Mouse (Mus musculus): ENCODE measurements around the gene Cdk5rap2. TPM values are rescaled to one million over a fixed set of nuclear protein-coding genes. Genes with fewer than 3 reads are reported as not detected.

Gene Cdk5rap2
- polyA plus RNA-seq, 3 experiments from 2014 or later: 7.8 to 29.6 (median 11.4) TPM

DNA sequence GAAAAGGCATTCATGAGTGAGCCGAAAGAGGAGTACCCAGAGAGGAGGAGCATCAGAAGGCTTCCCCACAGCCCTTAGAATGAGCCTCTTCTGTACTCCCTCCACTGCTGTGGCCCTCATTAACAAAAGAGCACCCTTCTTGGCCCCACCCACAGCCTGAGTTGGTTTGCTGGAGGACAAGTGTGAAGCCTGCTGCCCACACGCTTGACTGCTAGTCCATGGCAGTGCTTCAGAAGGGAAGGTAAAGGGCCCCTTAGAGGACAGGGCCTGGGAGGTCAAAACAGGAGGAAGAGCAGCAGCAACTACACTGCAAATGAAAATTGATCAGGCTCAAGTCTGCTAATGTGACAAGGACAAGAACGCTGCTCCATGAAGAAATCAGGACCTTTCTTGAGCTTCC is 56.6 kb downstream of the Cdk5rap2 start:
- no peak for ATAC-seq

- no peak for ATAC-seq
Measured at GRCm38 (mm10) chr4:70335444-70336144, 74.6 kb downstream of the Cdk5rap2 start.

- no peak for ATAC-seq
Measured at GRCm38 (mm10) chr4:70334995-70335394, 75.2 kb downstream of the Cdk5rap2 start.

DNA sequence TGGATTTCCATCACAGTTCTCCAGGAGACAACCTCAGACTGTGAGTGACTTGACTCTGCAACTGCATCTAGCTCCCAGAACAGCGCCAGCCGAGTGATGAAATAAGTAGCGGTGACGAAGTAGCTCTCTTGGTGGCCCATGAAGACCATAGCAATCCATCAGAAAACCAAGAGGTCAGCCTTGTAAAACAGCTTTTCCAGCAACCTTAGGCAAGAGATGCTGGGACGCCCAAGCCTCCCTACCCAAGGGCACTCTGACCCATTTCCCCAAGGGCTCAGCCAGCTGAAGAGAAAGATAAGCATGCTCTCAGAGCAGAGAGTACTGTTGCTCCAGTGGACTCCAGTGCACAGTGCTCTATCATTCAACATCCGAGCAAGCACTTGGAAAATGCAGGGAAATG is 77.3 kb downstream of the Cdk5rap2 start:
- ATAC-seq: no peak

DNA sequence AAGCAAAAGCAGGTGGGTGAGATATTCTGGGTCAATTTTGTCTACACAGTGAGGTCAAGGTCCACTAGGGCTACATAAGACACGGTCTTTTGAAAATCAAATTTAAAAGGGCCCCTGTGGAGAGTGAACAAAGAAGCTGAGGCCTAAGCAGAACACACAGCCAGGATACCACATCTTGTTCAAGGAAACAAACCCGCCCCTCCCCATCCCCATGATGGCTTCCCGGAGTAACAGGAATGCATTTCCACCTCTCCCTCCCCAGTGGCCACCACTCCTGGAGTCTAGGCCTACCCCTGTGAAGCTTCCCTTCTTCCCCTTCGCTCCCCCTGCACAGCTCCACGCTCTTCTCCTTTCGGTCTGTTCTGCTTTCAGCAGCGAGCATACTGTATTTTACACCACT is 77.7 kb downstream of the Cdk5rap2 start:
- ATAC-seq: no peak

GRCm38 (mm10) chr4:70331181-70331580 is 79.1 kb downstream of the Cdk5rap2 start:
- ATAC-seq: no peak

- ATAC-seq: no peak
Measured at GRCm38 (mm10) chr4:70328033-70328432, 82.2 kb downstream of the Cdk5rap2 start.

DNA sequence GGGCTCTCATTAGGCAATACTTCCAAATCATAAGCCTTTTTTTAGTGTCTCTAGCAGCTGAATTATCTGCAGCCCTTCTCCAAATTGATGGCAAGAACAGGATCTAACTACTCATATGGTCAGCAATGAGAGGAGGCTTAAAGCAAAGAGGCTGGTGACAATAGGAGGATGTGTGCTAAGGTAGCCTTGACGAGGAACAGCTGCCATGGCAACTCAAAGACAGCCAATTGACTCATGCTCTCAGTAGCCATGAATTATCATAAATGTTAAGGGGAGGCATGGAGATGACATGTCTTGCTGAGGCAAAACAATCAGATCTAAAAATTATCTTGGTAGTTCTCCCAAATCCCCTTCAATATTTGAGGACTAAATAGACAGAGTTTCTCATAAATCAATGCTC is 82.8 kb downstream of the Cdk5rap2 start:
- ATAC-seq: no peak

- ATAC-seq: no peak
Measured at GRCm38 (mm10) chr4:70321586-70321985, 88.7 kb downstream of the Cdk5rap2 start.

- no peak for ATAC-seq
Measured at GRCm38 (mm10) chr4:70312170-70312569, 98.1 kb downstream of the Cdk5rap2 start.

DNA sequence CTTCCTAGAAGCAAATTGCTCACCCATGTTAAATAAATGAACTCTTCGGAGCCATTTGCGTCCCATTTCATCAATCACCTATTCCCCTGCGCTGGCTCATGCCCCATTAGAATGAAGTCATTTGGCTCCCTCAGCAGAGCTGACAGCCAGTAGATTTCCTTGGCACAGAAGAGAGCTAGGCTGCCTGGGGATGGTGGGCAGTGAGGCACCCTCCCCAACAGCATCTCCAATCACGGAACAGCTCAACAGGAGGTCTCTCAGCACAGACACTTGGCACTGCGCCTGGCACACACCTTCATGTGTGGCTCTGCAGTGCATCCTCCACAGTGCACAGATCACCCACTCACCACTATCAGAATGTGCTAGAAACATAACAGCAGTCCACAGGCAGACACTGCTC is 98.7 kb downstream of the Cdk5rap2 start:
- ATAC-seq: no peak

DNA sequence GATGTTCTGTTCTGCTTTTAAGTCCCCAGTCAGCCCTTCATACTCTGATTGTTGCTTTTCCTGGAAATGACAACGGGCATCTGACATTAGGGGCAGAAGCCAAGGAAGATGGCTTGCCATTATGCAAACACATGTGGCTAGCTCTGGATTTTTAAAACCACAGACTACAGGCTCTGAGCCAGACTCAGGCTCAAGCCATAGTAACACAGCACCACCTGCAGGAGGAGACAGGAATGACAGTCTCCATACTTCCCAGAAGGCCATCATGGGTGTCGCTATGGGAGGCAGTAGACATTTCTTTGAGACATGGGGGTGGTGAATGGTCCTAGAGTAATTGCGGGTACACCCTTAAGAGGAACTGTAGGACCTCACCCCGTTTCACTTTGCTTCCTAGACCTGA is 103.0 kb downstream of the Cdk5rap2 start:
- ATAC-seq: peak; percentile 64

DNA sequence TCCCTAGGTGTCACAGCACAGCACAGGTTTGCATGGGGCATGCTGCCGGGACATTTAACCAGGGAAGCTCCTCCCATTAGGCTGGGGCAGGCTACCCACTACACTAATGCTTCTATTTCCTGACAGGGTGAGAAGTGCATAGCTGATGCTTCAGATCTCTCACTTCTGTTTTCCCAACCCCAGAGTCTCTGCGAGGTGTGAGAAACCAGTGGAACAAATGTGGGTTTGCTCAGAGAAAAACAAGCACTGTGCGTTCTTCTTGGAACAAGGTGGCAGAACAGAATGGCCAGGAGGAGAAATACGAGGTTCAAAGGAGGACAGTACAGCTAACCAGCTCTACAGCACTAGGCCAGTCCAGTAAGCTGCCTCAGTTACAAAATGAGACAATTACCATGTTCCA is 106.4 kb downstream of the Cdk5rap2 start:
- ATAC-seq: no peak

DNA sequence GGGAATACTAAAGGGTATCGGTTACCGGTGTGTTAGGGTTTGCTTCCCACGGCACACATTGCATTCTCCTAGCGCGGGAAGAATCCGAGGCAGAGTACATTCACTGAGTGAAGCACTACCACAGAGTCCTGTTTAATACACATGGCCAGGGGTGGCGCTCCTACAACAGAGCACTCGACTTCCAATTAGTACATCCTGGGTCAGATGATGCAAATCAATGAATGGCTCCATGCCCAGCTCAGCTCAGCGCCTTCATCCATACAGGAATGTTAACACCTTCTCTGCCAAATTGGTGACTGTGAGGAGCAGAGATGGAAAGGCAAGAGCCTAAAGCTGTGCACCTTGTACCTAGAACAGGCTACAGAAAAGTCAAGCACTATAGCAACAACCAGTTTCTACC is 109.1 kb downstream of the Cdk5rap2 start:
- no peak for ATAC-seq

- ATAC-seq: no peak
Measured at GRCm38 (mm10) chr4:70289361-70289760, 120.9 kb downstream of the Cdk5rap2 start.

GRCm38 (mm10) chr4:70283163-70283562 is 127.1 kb downstream of the Cdk5rap2 start:
- ATAC-seq: no peak

DNA sequence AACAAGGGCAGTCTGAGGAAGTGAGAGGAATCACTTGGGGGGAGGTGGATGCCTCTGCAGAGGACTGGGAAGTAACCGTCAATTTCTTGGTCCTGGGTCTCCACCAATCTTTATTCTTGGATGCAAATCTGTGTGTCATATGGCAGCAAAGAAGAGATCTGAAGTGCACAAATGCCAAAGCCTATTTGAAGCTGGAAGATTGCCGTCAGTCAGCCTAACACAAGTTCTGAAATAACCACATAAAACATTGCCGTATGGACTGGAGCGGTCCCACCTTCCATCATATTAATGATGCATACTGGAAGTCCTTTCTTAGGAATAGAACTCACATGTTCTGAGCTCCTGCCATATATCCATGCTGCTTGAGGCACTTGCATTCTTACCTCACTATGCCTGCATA is 131.4 kb downstream of the Cdk5rap2 start:
- no peak for ATAC-seq

DNA sequence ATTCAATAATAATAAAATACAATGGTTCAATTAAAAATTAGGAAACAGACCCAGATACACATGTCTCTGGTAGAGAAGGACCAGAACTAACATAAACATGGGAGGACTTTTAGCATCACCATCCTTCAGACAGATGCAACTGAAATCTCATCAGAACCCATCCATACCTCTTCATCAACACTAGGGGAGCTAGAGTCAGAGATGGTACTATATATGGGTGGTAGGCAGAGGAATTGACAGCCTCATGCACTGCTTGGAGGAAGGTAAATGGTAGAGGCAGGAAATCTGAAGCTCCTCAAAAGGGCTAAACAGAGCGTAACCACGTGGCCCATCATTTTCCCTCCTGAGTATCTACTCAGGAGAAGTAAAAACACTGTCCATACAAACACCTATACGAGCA is 132.2 kb downstream of the Cdk5rap2 start:
- ATAC-seq: no peak

- no peak for ATAC-seq
Measured at GRCm38 (mm10) chr4:70272943-70273342, 137.3 kb downstream of the Cdk5rap2 start.

GRCm38 (mm10) chr4:70272527-70272926 is 137.7 kb downstream of the Cdk5rap2 start:
- ATAC-seq: no peak

GRCm38 (mm10) chr4:70267213-70267906 is 142.9 kb downstream of the Cdk5rap2 start:
- no peak for ATAC-seq

DNA sequence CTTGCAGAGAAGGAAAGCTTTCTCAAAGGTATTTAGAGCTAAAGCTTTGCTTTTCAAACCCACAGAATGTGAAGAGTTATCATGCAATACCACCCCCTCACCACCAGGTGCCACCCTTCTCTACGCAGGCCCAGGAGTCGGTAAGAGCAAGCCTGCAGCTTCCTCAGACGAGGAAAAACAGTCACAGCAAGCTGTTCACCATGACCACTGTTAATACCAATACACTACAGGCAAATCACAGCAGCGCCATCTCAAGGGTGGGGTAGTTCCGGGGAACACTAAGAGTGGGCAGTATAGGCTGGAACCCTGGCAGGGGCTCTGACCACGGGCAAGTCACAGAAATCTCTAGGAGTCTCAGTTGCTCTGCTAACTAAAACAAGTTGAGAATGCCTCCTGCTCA is 145.0 kb downstream of the Cdk5rap2 start:
- peak; percentile 60 for ATAC-seq

GRCm38 (mm10) chr4:70262850-70263249 is 147.4 kb downstream of the Cdk5rap2 start:
- ATAC-seq: no peak

- ATAC-seq: no peak
Measured at GRCm38 (mm10) chr4:70261315-70261714, 148.9 kb downstream of the Cdk5rap2 start.

GRCm38 (mm10) chr4:70260419-70260807 is 149.8 kb downstream of the Cdk5rap2 start:
- no peak for ATAC-seq
